Mouse (Mus musculus) spleen, postnatal 36 days (tissue): ENCODE data around the gene Gpr146.

ENCODE experiments used
- DNase-seq, 2 experiments: peaks; one replicate each; pipeline ENCODE4 v3.0.0; 2022; ENCODE audit warnings: low spot score in 2 of 2, mixed read lengths in 1 of 2

Gpr146 gene

GRCm38 (mm10) chr5:139358653-139359052 is 18.8 kb upstream of the Gpr146 start:
- no peak for DNase-seq

- DNase-seq = no peak
Observed at GRCm38 (mm10) chr5:139359244-139359643, 18.3 kb upstream of the Gpr146 start.

- DNase-seq = no peak
Observed at GRCm38 (mm10) chr5:139363858-139364257, 13.6 kb upstream of the Gpr146 start.

- DNase-seq = peak; percentile 75 to 84
Observed at GRCm38 (mm10) chr5:139364260-139364910, 13.1 kb upstream of the Gpr146 start.

- no peak for DNase-seq
Observed at GRCm38 (mm10) chr5:139364911-139365571, 12.5 kb upstream of the Gpr146 start.

- peak; percentile 53 to 62 for DNase-seq
Observed at GRCm38 (mm10) chr5:139365827-139366226, 11.7 kb upstream of the Gpr146 start.

- no peak for DNase-seq
Observed at GRCm38 (mm10) chr5:139366484-139366883, 11.0 kb upstream of the Gpr146 start.

GRCm38 (mm10) chr5:139367884-139368458 is 9.5 kb upstream of the Gpr146 start:
- DNase-seq = peak; percentile 91 to 93

GRCm38 (mm10) chr5:139368638-139369320 is 8.7 kb upstream of the Gpr146 start:
- DNase-seq = no peak

GRCm38 (mm10) chr5:139370336-139370735 is 7.2 kb upstream of the Gpr146 start:
- no peak for DNase-seq

- DNase-seq = no peak
Observed at GRCm38 (mm10) chr5:139371118-139371517, 6.4 kb upstream of the Gpr146 start.

GRCm38 (mm10) chr5:139371631-139372401 is 5.7 kb upstream of the Gpr146 start:
- peak; percentile 90 to 92 for DNase-seq

GRCm38 (mm10) chr5:139373126-139373525 is 4.4 kb upstream of the Gpr146 start:
- no peak for DNase-seq

GRCm38 (mm10) chr5:139373889-139374444 is 3.5 kb upstream of the Gpr146 start:
- no peak for DNase-seq

- no peak for DNase-seq
Observed at GRCm38 (mm10) chr5:139374841-139375240, 2.7 kb upstream of the Gpr146 start.

- DNase-seq = no peak
Observed at GRCm38 (mm10) chr5:139378271-139378556, 717 bp downstream of the Gpr146 start.

- DNase-seq = peak; percentile 43 to 50
Observed at GRCm38 (mm10) chr5:139378986-139379629, 1.6 kb downstream of the Gpr146 start.

- DNase-seq = no peak
Observed at GRCm38 (mm10) chr5:139379771-139380384, 2.4 kb downstream of the Gpr146 start.

GRCm38 (mm10) chr5:139380385-139381248 is 3.1 kb downstream of the Gpr146 start:
- peak; percentile 90 to 95 for DNase-seq
